Mouse (Mus musculus) brain, embryonic 14.5 days (tissue): ENCODE measurements around the gene Pgk2.
"Not testable (repeated sequence)": the region's sequence is repeated elsewhere in the genome, so short reads cannot be mapped to it uniquely, and the experiment has no call there.

ENCODE experiments used
- CTCF ChIP-seq: fragments of 200-500 bp; IDR thresholded peaks from 2 replicates; pipeline ENCODE4 v1.5.1; 2012; ENCODE audit warnings: inconsistent platforms, mild to moderate bottlenecking, moderate library complexity, borderline replicate concordance; ENCODE audit not compliant: insufficient read depth, insufficient read length; ENCODE audit errors: extremely low read depth
- POLR2A ChIP-seq: fragments of 200-500 bp; IDR thresholded peaks from 2 replicates; pipeline ENCODE4 v1.6.1; 2012; ENCODE audit warnings: mild to moderate bottlenecking, inconsistent platforms, borderline replicate concordance; ENCODE audit not compliant: poor library complexity, insufficient read depth, insufficient read length, severe bottlenecking; ENCODE audit errors: extremely low read depth

- TF ChIP-seq CTCF, POLR2A: not testable (repeated sequence)
These were observed 18.2 kb downstream of the Pgk2 start for GRCm38 (mm10) chr17:40190192-40190591.
